Mouse (Mus musculus) stomach, postnatal 0 days (tissue): ENCODE data around the gene Gsx1. TPM values are rescaled to one million over a fixed set of nuclear protein-coding genes. Genes with fewer than 3 reads are reported as not detected.

Experiments
- ATAC-seq: fragments of 200-750 bp; cut with Nextera tagmentation; 2 replicates; pipeline ENCODE4 v1.8.0; 2017; ENCODE audit not compliant: low FRiP score, low TSS enrichment
- DNase-seq: peaks from one replicate; pipeline ENCODE4 v3.0.0-alpha.2; 2016; ENCODE audit warnings: low spot score
- H3K27ac ChIP-seq: fragments of 300-500 bp; sonication (generic); replicated peaks from 2 replicates; pipeline ENCODE4 v1.5.1; 2014; ENCODE audit warnings: mild to moderate bottlenecking, control low read depth
- H3K27me3 ChIP-seq: fragments of 300-500 bp; sonication (generic); 2 replicates; pipeline ENCODE4 v1.6.1; 2014; ENCODE audit warnings: low read length; ENCODE audit not compliant: control insufficient read depth, insufficient read depth
- H3K36me3 ChIP-seq: fragments of 300-500 bp; sonication (generic); 2 replicates; pipeline ENCODE4 v1.6.1; 2014; ENCODE audit warnings: low read length, mixed read lengths; ENCODE audit not compliant: control insufficient read depth, insufficient read depth
- H3K4me1 ChIP-seq: fragments of 300-500 bp; sonication (generic); replicated peaks from 2 replicates; pipeline ENCODE4 v1.6.1; 2014; ENCODE audit warnings: antibody characterized with exemption; ENCODE audit not compliant: control insufficient read depth, insufficient read depth
- H3K4me2 ChIP-seq: fragments of 300-500 bp; sonication (generic); replicated peaks from 2 replicates; pipeline ENCODE4 v1.6.1; 2014; ENCODE audit warnings: low read depth, mild to moderate bottlenecking, control low read depth, moderate library complexity
- H3K4me3 ChIP-seq: fragments of 300-500 bp; sonication (generic); 2 replicates; pipeline ENCODE4 v1.5.1; 2014; ENCODE audit warnings: low read depth, low read length, control low read depth
- H3K9ac ChIP-seq: fragments of 300-500 bp; sonication (generic); 2 replicates; pipeline ENCODE4 v1.6.1; 2014; ENCODE audit warnings: mild to moderate bottlenecking, low read length, control low read depth, mixed read lengths
- H3K9me3 ChIP-seq: fragments of 300-500 bp; sonication (generic); 2 replicates; pipeline ENCODE4 v1.6.1; 2016; ENCODE audit warnings: low read length; ENCODE audit not compliant: control insufficient read depth
- CTCF ChIP-seq: IDR thresholded peaks from 2 replicates; pipeline ENCODE4 v1.5.1; 2016; ENCODE audit warnings: antibody characterized with exemption, low read depth, mild to moderate bottlenecking, moderate library complexity
- EP300 ChIP-seq: optimal IDR thresholded peaks from 2 replicates; pipeline ENCODE3; 2016; ENCODE audit warnings: antibody characterized with exemption
- WGBS: fragments of 180-500 bp; shearing (Covaris S2); extraction: QIAGEN DNeasy Blood & Tissue Kit; methylation state at CpG from one replicate; pipeline ENCODE4 v1.1.7; 2014; 5-methylcytosine and 5-hydroxymethylcytosine counted together
- polyA plus RNA-seq: library from polyadenylated mRNA; unstranded; fragments of >200 nt; fragmentation: Nextera tagmentation; extraction: Ambion mirVana; gene quantifications from 2 replicates; pipeline ENCODE4 v1.2.1, GENCODE M21; 2015

Gene Gsx1
- polyA plus RNA-seq, 1 experiment from 2014 or later, result not detected

GRCm38 (mm10) chr5:147159320-147159719 lies 29.2 kb upstream of the Gsx1 start:
- Histone ChIP-seq H3K27ac (no peak overlapping the region), H3K4me3 (no peak overlapping the region), H3K4me1 (no peaks in the 10 kb centered on the region), H3K9me3 (no peaks in the 10 kb centered on the region), H3K27me3 (no peaks in the 10 kb centered on the region), H3K36me3 (no peaks in the 10 kb centered on the region), H3K9ac (no peak overlapping the region), H3K4me2 (no peak overlapping the region)
- ATAC-seq (no peak), DNase-seq (no peak)
- WGBS, result 80% methylated on average over 6 of the region's 6 CpGs
- no peak for TF ChIP-seq EP300
- TF ChIP-seq CTCF, result no peak

- Histone ChIP-seq H3K9me3 (no peaks in the 10 kb centered on the region), H3K9ac (no peak overlapping the region), H3K27me3 (no peaks in the 10 kb centered on the region), H3K36me3 (no peaks in the 10 kb centered on the region), H3K27ac (no peak overlapping the region), H3K4me3 (no peak overlapping the region), H3K4me2 (no peak overlapping the region), H3K4me1 (no peaks in the 10 kb centered on the region)
- WGBS, result 84% methylated on average over 2 of the region's 2 CpGs
- DNase-seq (no peak), ATAC-seq (peak; percentile 59; the same call in 1 of the 2 replicates)
- TF ChIP-seq EP300, result no peak
- TF ChIP-seq CTCF, result no peak
These were observed 28.7 kb upstream of the Gsx1 start for GRCm38 (mm10) chr5:147159792-147160191.

GRCm38 (mm10) chr5:147165060-147165459 lies 23.4 kb upstream of the Gsx1 start:
- Histone ChIP-seq H3K9ac (no peak overlapping the region), H3K4me1 (no peaks in the 10 kb centered on the region), H3K4me3 (no peak overlapping the region), H3K27me3 (no peaks in the 10 kb centered on the region), H3K9me3 (no peaks in the 10 kb centered on the region), H3K4me2 (no peak overlapping the region), H3K36me3 (no peaks in the 10 kb centered on the region), H3K27ac (no peak overlapping the region)
- no peak for DNase-seq
- ATAC-seq, result no peak
- TF ChIP-seq CTCF (peak; percentile 53), EP300 (no peak)
- WGBS, result 70% methylated on average over 6 of the region's 6 CpGs

GRCm38 (mm10) chr5:147170088-147170487 lies 18.4 kb upstream of the Gsx1 start:
- H3K4me3 ChIP-seq, result no peak overlapping the region
- H3K4me1 ChIP-seq, result no peaks in the 10 kb centered on the region
- no peaks in the 10 kb centered on the region for H3K36me3 ChIP-seq
- TF ChIP-seq EP300 (no peak), CTCF (no peak)
- no peak overlapping the region for H3K27ac ChIP-seq
- H3K9me3 ChIP-seq, result no peaks in the 10 kb centered on the region
- no peak overlapping the region for H3K9ac ChIP-seq
- DNase-seq, result no peak
- no peak overlapping the region for H3K4me2 ChIP-seq
- no peaks in the 10 kb centered on the region for H3K27me3 ChIP-seq
- ATAC-seq, result no peak
- 84% methylated on average over 7 of the region's 7 CpGs for WGBS

- Histone ChIP-seq H3K27me3 (no peaks in the 10 kb centered on the region), H3K9me3 (no peaks in the 10 kb centered on the region), H3K9ac (no peak overlapping the region), H3K27ac (no peak overlapping the region), H3K4me1 (no peaks in the 10 kb centered on the region), H3K36me3 (no peaks in the 10 kb centered on the region), H3K4me2 (no peak overlapping the region), H3K4me3 (no peak overlapping the region)
- no peak for DNase-seq
- WGBS, result 88% methylated on average over 3 of the region's 3 CpGs
- no peak for ATAC-seq
- TF ChIP-seq EP300 (no peak), CTCF (no peak)
These were observed 14.4 kb upstream of the Gsx1 start for GRCm38 (mm10) chr5:147174046-147174445.

- TF ChIP-seq CTCF, result no peak
- TF ChIP-seq EP300, result no peak
- H3K27me3 ChIP-seq, result peaks cover 37% of the 10 kb centered on the region
- H3K4me2 ChIP-seq, result peak overlapping the region; percentile 44; the same call in 1 of the 2 replicates
- ATAC-seq (no peak), DNase-seq (no peak)
- 6% methylated on average over 19 of the region's 19 CpGs for WGBS
- no peak overlapping the region for H3K9ac ChIP-seq
- H3K27ac ChIP-seq, result no peak overlapping the region
- H3K36me3 ChIP-seq, result no peaks in the 10 kb centered on the region
- H3K4me3 ChIP-seq, result peak overlapping the region; percentile 6; the same call in 1 of the 2 replicates
- no peaks in the 10 kb centered on the region for H3K9me3 ChIP-seq
- peaks cover 2% of the 10 kb centered on the region; the same call in 1 of the 2 replicates for H3K4me1 ChIP-seq
These were observed 3.2 kb upstream of the Gsx1 start for GRCm38 (mm10) chr5:147185174-147185915.
